Mouse (Mus musculus): ENCODE measurements around the gene Sh3bgr. TPM values are rescaled to one million over a fixed set of nuclear protein-coding genes. Genes with fewer than 3 reads are reported as not detected.

The Sh3bgr gene
- polyA plus RNA-seq, 1 experiment, result 199 TPM

Other genes with a start within 250 kb of the Sh3bgr start
- gene Psmg1, start 209.5 kb upstream of the Sh3bgr start, polyA plus RNA-seq (2012; rRNA removed), result 33.6 and 33.8 TPM in 2 replicates
- 47.4 and 50.1 TPM in 2 replicates for gene Brwd1, start 117.9 kb upstream of the Sh3bgr start, polyA plus RNA-seq (2012; rRNA removed)
- gene Hmgn1, start 72.7 kb upstream of the Sh3bgr start, polyA plus RNA-seq (2012; rRNA removed), result 178 and 181 TPM in 2 replicates
- gene Wrb, start 55.0 kb upstream of the Sh3bgr start, polyA plus RNA-seq (2012; rRNA removed), result 38.2 and 51.0 TPM in 2 replicates
- gene Lca5l, start 8.2 kb upstream of the Sh3bgr start, polyA plus RNA-seq (2012; rRNA removed), result 1.1 and 2.0 TPM in 2 replicates
- 0.17 and 0.21 TPM in 2 replicates for gene B3galt5, start 35.4 kb downstream of the Sh3bgr start, polyA plus RNA-seq (2012; rRNA removed)
- 0.06 and 0.21 TPM in 2 replicates for gene Itgb2l, start 243.2 kb downstream of the Sh3bgr start, polyA plus RNA-seq (2012; rRNA removed)